Mouse (Mus musculus): ENCODE results near the gene Ankrd35.

GRCm38 (mm10) chr3:96690298-96690697 lies 20.4 kb downstream of the Ankrd35 start:
- no peak for TF ChIP-seq CTCF (IDR thresholded peaks at IDR 0.05; ENCODE audit: borderline replicate concordance, control insufficient read depth, extremely low read depth, insufficient read depth, low read length, poor library complexity)
- TF ChIP-seq POLR2A (IDR thresholded peaks at IDR 0.05; ENCODE audit: control insufficient read depth, extremely low read depth, insufficient read depth, low read length, poor library complexity) = no peak
